Mouse (Mus musculus) thymus, adult 2 months (tissue): ENCODE results near the gene Tspan5.

Source experiments
- CTCF ChIP-seq: fragments of 200-500 bp; IDR thresholded peaks from 2 replicates; pipeline ENCODE4 v1.5.1; 2012; ENCODE audit warnings: mild to moderate bottlenecking, control low read depth, low read length, moderate library complexity, borderline replicate concordance; ENCODE audit not compliant: control insufficient read depth, poor library complexity, insufficient read depth; ENCODE audit errors: extremely low read depth
- POLR2A ChIP-seq: fragments of 200-500 bp; IDR thresholded peaks from 2 replicates; pipeline ENCODE4 v1.6.1; 2012; ENCODE audit warnings: mild to moderate bottlenecking, low read length, control low read depth, moderate library complexity; ENCODE audit not compliant: control insufficient read depth, poor library complexity, insufficient read depth; ENCODE audit errors: extremely low read depth

GRCm38 (mm10) chr3:138876418-138876817 lies 134.4 kb downstream of the Tspan5 start:
- TF ChIP-seq CTCF (no peak), POLR2A (no peak)
